Mouse (Mus musculus) naive thymus-derived CD4-positive, alpha-beta T cell, adult 2 months (primary cell): Measurements from ENCODE around the gene Lrrn3.

Experiments
- DNase-seq: peaks from one replicate; pipeline ENCODE4 v3.0.0-alpha.2; 2011; ENCODE audit warnings: low read depth

The Lrrn3 gene

GRCm38 (mm10) chr12:41428806-41429205 lies 57.4 kb downstream of the Lrrn3 start:
- DNase-seq: no peak

- DNase-seq: no peak
Measured at GRCm38 (mm10) chr12:41427464-41427863, 58.8 kb downstream of the Lrrn3 start.

- DNase-seq: no peak
Measured at GRCm38 (mm10) chr12:41425101-41425679, 61.0 kb downstream of the Lrrn3 start.

- no peak for DNase-seq
Measured at GRCm38 (mm10) chr12:41417961-41418360, 68.3 kb downstream of the Lrrn3 start.

GRCm38 (mm10) chr12:41417099-41417498 lies 69.1 kb downstream of the Lrrn3 start:
- DNase-seq: no peak

- DNase-seq: no peak
Measured at GRCm38 (mm10) chr12:41416635-41417034, 69.6 kb downstream of the Lrrn3 start.

- DNase-seq: no peak
Measured at GRCm38 (mm10) chr12:41409431-41409830, 76.8 kb downstream of the Lrrn3 start.

- no peak for DNase-seq
Measured at GRCm38 (mm10) chr12:41401923-41402322, 84.3 kb downstream of the Lrrn3 start.
